Mouse (Mus musculus): ENCODE measurements around the gene Apobr. TPM values are rescaled to one million over a fixed set of nuclear protein-coding genes. Genes with fewer than 3 reads are reported as not detected.

Apobr gene
- total RNA-seq (2023): 100 to 1,000 TPM; 108 to 125 TPM

DNA sequence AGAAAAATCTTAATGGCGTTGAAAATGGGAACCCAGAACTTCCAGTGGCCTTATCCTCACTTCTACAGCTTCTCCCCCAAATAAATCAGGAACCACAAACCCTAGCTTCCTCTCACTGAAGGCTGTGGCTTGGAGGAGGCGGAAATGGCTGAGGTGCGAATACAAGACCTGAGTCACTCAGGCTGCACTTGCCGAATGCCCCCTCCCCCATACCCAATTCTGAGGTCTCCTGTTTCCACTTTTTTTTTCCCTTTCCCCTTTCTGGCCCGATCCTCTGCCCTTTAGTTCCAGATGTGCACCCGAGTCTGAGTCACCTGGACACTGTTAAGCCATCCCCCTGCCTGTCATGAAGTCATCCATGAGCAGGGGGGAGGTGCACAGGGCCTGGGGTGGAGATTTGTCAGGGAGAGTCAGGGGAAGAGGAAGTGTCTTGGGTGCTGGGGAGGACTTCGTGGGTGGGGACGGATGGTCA lies at the start of gene Apobr:
TSS of gene Apobr (plus strand) at position 437 of the 472 bp plus-strand sequence.

GRCm38 (mm10) chr7:126566094-126566765 lies 18.5 kb upstream of the Apobr start, which contains the start of gene Eif3c:
Eif3c (minus strand) TSS chr7:126566411.

DNA sequence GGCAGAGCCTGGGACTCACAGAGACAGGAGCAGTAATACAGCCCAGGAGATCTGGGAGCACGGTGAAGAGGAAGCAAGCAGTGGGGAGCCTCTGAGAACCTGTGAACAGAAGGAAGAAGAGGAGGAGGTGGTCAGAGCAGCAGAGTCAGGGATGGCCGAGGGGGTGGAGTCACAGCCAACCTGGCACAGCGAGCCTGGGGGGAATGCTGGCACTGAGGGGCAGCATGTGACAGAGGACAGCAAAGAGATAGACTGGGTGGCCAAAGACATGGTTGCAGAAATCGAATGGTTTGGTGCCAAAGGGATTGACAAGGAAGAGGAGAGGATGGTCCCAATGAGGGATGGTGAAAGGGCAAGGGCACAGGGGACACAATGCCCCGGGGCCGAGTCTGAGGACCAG lies 975 bp downstream of the Apobr start, which contains the start of gene Cln3:
TSS of gene Cln3 (minus strand) at position 101 of the 400 bp plus-strand sequence.

GRCm38 (mm10) chr7:126594862-126595561 lies 10.3 kb downstream of the Apobr start, which contains the start of gene Il27:
Il27 (minus strand) TSS chr7:126594941.

GRCm38 (mm10) chr7:126630824-126631518 lies 46.2 kb downstream of the Apobr start, which contains the start of gene Nupr1:
Nupr1 (minus strand) TSS chr7:126630861.

Other genes with a start within 250 kb of the Apobr start
- gene Lat, start 215.4 kb upstream of the Apobr start, total RNA-seq (2023): 1 to 10 TPM; 2.2 to 3.6 TPM
- 10 to 100 TPM; 49.8 to 66.4 TPM for gene Spns1, start 207.5 kb upstream of the Apobr start, total RNA-seq (2023)
- gene Nfatc2ip, start 188.2 kb upstream of the Apobr start, total RNA-seq (2023): 10 to 100 TPM; 10.2 to 11.0 TPM
- 1 to 10 TPM in 1 of 2 experiments, under 1 TPM in 1; 0.97 to 4.1 TPM for gene Cd19, start 170.1 kb upstream of the Apobr start, total RNA-seq (2023)
- gene Rabep2, start 156.2 kb upstream of the Apobr start, total RNA-seq (2023): 10 to 100 TPM; 24.3 to 33.5 TPM
- gene Atp2a1, start 121.8 kb upstream of the Apobr start, total RNA-seq (2023): 1 to 10 TPM; 1.9 to 3.2 TPM
- gene Sh2b1, start 109.5 kb upstream of the Apobr start, total RNA-seq (2023): 10 to 100 TPM; 36.6 to 38.8 TPM
- 10 to 100 TPM; 34.1 to 35.5 TPM for gene Tufm, start 97.6 kb upstream of the Apobr start, total RNA-seq (2023)
- gene Atxn2l, start 81.5 kb upstream of the Apobr start, total RNA-seq (2023): 100 to 1,000 TPM; 169 to 183 TPM
- gene Eif3c, start 18.5 kb upstream of the Apobr start, total RNA-seq (2023): 100 to 1,000 TPM; 123 to 127 TPM
- gene Cln3, start 875 bp downstream of the Apobr start, total RNA-seq (2023): 100 to 1,000 TPM; 241 to 250 TPM
- gene Il27, start 10.0 kb downstream of the Apobr start, total RNA-seq (2023): 10 to 100 TPM; 10.8 to 13.3 TPM
- 10 to 100 TPM; 83.7 to 95.7 TPM for gene Nupr1, start 45.9 kb downstream of the Apobr start, total RNA-seq (2023)
- 10 to 100 TPM; 31.8 to 41.5 TPM for gene Sgf29, start 64.4 kb downstream of the Apobr start, total RNA-seq (2023)
- gene Sult1a1, start 91.5 kb downstream of the Apobr start, total RNA-seq (2023): 1 to 10 TPM; 5.7 to 6.0 TPM
- 100 to 1,000 TPM; 104 to 129 TPM for gene Bola2, start 110.5 kb downstream of the Apobr start, total RNA-seq (2023)
- gene Slx1b, start 110.8 kb downstream of the Apobr start, total RNA-seq (2023): 10 to 100 TPM; 12.0 to 12.3 TPM
- gene Coro1a, start 122.8 kb downstream of the Apobr start, total RNA-seq (2023): 1,000 to 10,000 TPM; 1,489 to 1,521 TPM
- gene Mapk3, start 174.7 kb downstream of the Apobr start, total RNA-seq (2023): 100 to 1,000 TPM; 148 to 156 TPM
- gene Gdpd3, start 181.4 kb downstream of the Apobr start, total RNA-seq (2023): 10 to 100 TPM; 22.0 to 22.2 TPM
- 100 to 1,000 TPM; 256 to 258 TPM for gene Ypel3, start 192.0 kb downstream of the Apobr start, total RNA-seq (2023)
- 1 to 10 TPM; 6.9 to 8.2 TPM for gene Tbx6, start 196.5 kb downstream of the Apobr start, total RNA-seq (2023)
- gene Ppp4c, start 207.6 kb downstream of the Apobr start, total RNA-seq (2023): 100 to 1,000 TPM; 218 to 242 TPM
- gene Fam57b, start 212.7 kb downstream of the Apobr start, total RNA-seq (2023): not detected
- gene 4930451I11Rik, start 246.7 kb downstream of the Apobr start, total RNA-seq (2023): not detected

Measured in monocyte, adult 59 days (primary cell).